Mouse (Mus musculus): Measurements from ENCODE around the gene Pnldc1. TPM values are rescaled to one million over a fixed set of nuclear protein-coding genes. Genes with fewer than 3 reads are reported as not detected.
"Not testable (repeated sequence)": the region's sequence is repeated elsewhere in the genome, so short reads cannot be mapped to it uniquely, and the experiment has no call there.

Pnldc1 gene
- total and polyA plus RNA-seq, 2 experiments from 2014 or later: 0.45 TPM; not detected in 1

GRCm38 (mm10) chr17:12904349-12904748 is 5.7 kb downstream of the Pnldc1 start:
- WGBS: 91% methylated on average over 1 of the region's 1 CpGs
- Histone ChIP-seq H3K9me3 (replicated peaks; ENCODE audit: control insufficient read depth, low read length) (no peaks in the 10 kb centered on the region), H3K4me2 (ENCODE audit: low read depth, low read length) (no peak overlapping the region), H3K27ac (ENCODE audit: low read depth) (no peak overlapping the region), H3K9ac (replicated peaks; ENCODE audit: low read depth, low read length) (no peak overlapping the region), H3K4me1 (ENCODE audit: control insufficient read depth, insufficient read depth) (no peaks in the 10 kb centered on the region), H3K36me3 (replicated peaks; ENCODE audit: control insufficient read depth, insufficient read depth, low read length) (peaks cover 33% of the 10 kb centered on the region), H3K27me3 (ENCODE audit: control insufficient read depth, insufficient read depth, low read length) (no peaks in the 10 kb centered on the region), H3K4me3 (ENCODE audit: low read depth, low read length) (no peak overlapping the region)
- TF ChIP-seq CTCF (IDR thresholded peaks at IDR 0.05; ENCODE audit: low read depth) (no peak), EP300 (IDR thresholded peaks at IDR 0.05; ENCODE audit: low read depth) (no peak)
- ATAC-seq (ENCODE audit: insufficient read depth, low read depth) (no peak), DNase-seq (ENCODE audit: low spot score) (no peak)

- H3K9ac ChIP-seq (replicated peaks; ENCODE audit: low read depth, low read length): no peak overlapping the region
- no peak overlapping the region for H3K27ac ChIP-seq (ENCODE audit: low read depth)
- peaks cover 36% of the 10 kb centered on the region for H3K36me3 ChIP-seq (replicated peaks; ENCODE audit: control insufficient read depth, insufficient read depth, low read length)
- H3K4me2 ChIP-seq (ENCODE audit: low read depth, low read length): no peak overlapping the region
- H3K4me3 ChIP-seq (ENCODE audit: low read depth, low read length): no peak overlapping the region
- H3K9me3 ChIP-seq (replicated peaks; ENCODE audit: control insufficient read depth, low read length): no peaks in the 10 kb centered on the region
- 64% methylated on average over 11 of the region's 12 CpGs for WGBS
- DNase-seq (ENCODE audit: low spot score) (no peak), ATAC-seq (ENCODE audit: insufficient read depth, low read depth) (no peak)
- TF ChIP-seq EP300 (IDR thresholded peaks at IDR 0.05; ENCODE audit: low read depth): no peak
- no peak for TF ChIP-seq CTCF (IDR thresholded peaks at IDR 0.05; ENCODE audit: low read depth)
- no peaks in the 10 kb centered on the region for H3K4me1 ChIP-seq (ENCODE audit: control insufficient read depth, insufficient read depth)
- H3K27me3 ChIP-seq (ENCODE audit: control insufficient read depth, insufficient read depth, low read length): no peaks in the 10 kb centered on the region
Measured at GRCm38 (mm10) chr17:12903372-12904333, 6.4 kb downstream of the Pnldc1 start.

DNA sequence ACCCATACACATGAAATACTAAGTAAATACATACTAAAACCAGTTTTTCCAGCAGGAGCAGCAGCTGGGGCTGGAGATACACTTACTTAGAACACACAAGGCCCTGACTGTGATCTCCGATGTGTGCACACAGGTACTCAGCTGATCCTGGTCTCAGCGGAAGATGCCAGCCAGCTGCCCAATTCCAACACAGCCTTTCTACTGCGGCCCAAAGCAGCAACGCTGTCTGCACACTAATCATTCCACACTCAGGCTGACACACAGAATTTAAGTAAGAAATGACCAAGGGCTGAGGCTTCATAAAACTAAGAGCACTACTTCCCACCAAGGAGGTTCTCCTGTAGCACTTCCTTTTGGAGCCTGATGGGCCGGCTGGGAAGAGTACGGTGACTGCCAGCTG is 7.7 kb downstream of the Pnldc1 start:
- TF ChIP-seq EP300 (IDR thresholded peaks at IDR 0.05; ENCODE audit: low read depth) (no peak), CTCF (IDR thresholded peaks at IDR 0.05; ENCODE audit: low read depth) (no peak)
- Histone ChIP-seq H3K9me3 (replicated peaks; ENCODE audit: control insufficient read depth, low read length) (no peaks in the 10 kb centered on the region), H3K27ac (ENCODE audit: low read depth) (no peak overlapping the region), H3K4me3 (ENCODE audit: low read depth, low read length) (no peak overlapping the region), H3K4me2 (ENCODE audit: low read depth, low read length) (no peak overlapping the region), H3K9ac (replicated peaks; ENCODE audit: low read depth, low read length) (no peak overlapping the region), H3K27me3 (ENCODE audit: control insufficient read depth, insufficient read depth, low read length) (no peaks in the 10 kb centered on the region), H3K36me3 (replicated peaks; ENCODE audit: control insufficient read depth, insufficient read depth, low read length) (peaks cover 36% of the 10 kb centered on the region), H3K4me1 (ENCODE audit: control insufficient read depth, insufficient read depth) (no peaks in the 10 kb centered on the region)
- 96% methylated on average over 6 of the region's 6 CpGs for WGBS
- DNase-seq (ENCODE audit: low spot score) (no peak), ATAC-seq (ENCODE audit: insufficient read depth, low read depth) (no peak)

DNA sequence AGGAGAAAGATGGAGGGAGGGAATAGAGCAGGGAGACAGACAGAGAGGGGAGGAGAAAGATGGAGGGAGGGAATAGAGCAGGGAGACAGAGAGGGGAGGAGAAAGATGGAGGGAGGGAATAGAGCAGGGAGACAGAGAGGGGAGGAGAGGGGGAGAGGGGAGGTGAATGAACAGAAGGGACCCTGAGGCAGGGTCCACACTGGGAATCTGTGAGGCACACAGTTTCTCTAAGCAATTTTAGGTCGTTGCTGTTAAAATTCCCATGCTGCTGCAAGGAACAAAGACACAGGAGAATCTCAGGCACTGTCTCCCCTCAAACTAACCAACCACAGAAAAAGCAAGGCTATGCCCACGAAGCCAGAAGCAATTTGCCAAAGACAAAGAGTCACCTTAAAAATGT is 11.4 kb downstream of the Pnldc1 start:
- H3K9ac ChIP-seq (replicated peaks; ENCODE audit: low read depth, low read length); H3K4me1 ChIP-seq (ENCODE audit: control insufficient read depth, insufficient read depth); H3K4me2 ChIP-seq (ENCODE audit: low read depth, low read length); H3K4me3 ChIP-seq (ENCODE audit: low read depth, low read length); H3K27me3 ChIP-seq (ENCODE audit: control insufficient read depth, insufficient read depth, low read length); DNase-seq (ENCODE audit: low spot score); H3K9me3 ChIP-seq (replicated peaks; ENCODE audit: control insufficient read depth, low read length); ATAC-seq (ENCODE audit: insufficient read depth, low read depth); H3K27ac ChIP-seq (ENCODE audit: low read depth): not testable (repeated sequence)
- peaks cover 17% of the 10 kb centered on the region; the same call in 1 of the 2 replicates for H3K36me3 ChIP-seq (replicated peaks; ENCODE audit: control insufficient read depth, insufficient read depth, low read length)
- WGBS: 55% methylated on average over 2 of the region's 2 CpGs

DNA sequence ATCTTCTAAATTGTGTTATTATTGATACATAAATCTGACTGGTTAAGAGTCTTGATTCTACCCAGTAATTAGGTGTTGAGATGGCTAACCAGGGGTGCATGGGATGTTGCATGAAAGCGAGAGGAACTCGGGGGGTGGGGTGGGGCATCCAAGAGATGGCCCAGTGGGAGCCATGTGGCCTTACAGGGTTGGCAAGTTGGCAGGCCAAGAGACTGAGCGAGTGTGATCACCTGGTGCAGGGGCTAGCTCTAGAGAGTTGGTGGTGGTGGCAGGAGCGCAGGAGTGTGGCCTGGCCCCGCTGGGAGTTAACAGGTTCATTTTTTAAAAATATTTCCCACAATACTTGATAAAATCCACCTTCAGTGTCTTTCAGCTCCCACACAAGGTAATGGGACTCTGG is 12.4 kb downstream of the Pnldc1 start:
- H3K4me3 ChIP-seq (ENCODE audit: low read depth, low read length): no peak overlapping the region
- H3K27me3 ChIP-seq (ENCODE audit: control insufficient read depth, insufficient read depth, low read length): no peaks in the 10 kb centered on the region
- H3K9me3 ChIP-seq (replicated peaks; ENCODE audit: control insufficient read depth, low read length): no peaks in the 10 kb centered on the region
- 86% methylated on average over 5 of the region's 5 CpGs for WGBS
- no peak overlapping the region for H3K4me2 ChIP-seq (ENCODE audit: low read depth, low read length)
- no peak overlapping the region for H3K9ac ChIP-seq (replicated peaks; ENCODE audit: low read depth, low read length)
- no peak for DNase-seq (ENCODE audit: low spot score)
- no peak for ATAC-seq (ENCODE audit: insufficient read depth, low read depth)
- H3K27ac ChIP-seq (ENCODE audit: low read depth): no peak overlapping the region
- no peaks in the 10 kb centered on the region for H3K4me1 ChIP-seq (ENCODE audit: control insufficient read depth, insufficient read depth)
- H3K36me3 ChIP-seq (replicated peaks; ENCODE audit: control insufficient read depth, insufficient read depth, low read length): peaks cover 12% of the 10 kb centered on the region; the same call in 1 of the 2 replicates
- TF ChIP-seq CTCF (IDR thresholded peaks at IDR 0.05; ENCODE audit: low read depth) (no peak), EP300 (IDR thresholded peaks at IDR 0.05; ENCODE audit: low read depth) (no peak)

Measured in heart, postnatal 0 days (tissue).